Mouse (Mus musculus) left cerebral cortex, adult 18-20 months (tissue): ENCODE data around the gene Shisa2. TPM values are rescaled to one million over a fixed set of nuclear protein-coding genes. Genes with fewer than 3 reads are reported as not detected.

Source experiments
- DNase-seq, 2 experiments: peaks; one replicate each; pipeline ENCODE4 v3.0.0; 2021 to 2022; ENCODE audit warnings: low spot score in 2 of 2, mixed read lengths in 1 of 2
- total RNA-seq, 2 experiments: library from RNA; stranded (reverse); gene quantifications; 2 replicates each; pipeline ENCODE4 v1.2.3; 2021

Shisa2 gene
- total RNA-seq, 2 experiments from 2014 or later: 3.0 to 4.8 TPM

DNA sequence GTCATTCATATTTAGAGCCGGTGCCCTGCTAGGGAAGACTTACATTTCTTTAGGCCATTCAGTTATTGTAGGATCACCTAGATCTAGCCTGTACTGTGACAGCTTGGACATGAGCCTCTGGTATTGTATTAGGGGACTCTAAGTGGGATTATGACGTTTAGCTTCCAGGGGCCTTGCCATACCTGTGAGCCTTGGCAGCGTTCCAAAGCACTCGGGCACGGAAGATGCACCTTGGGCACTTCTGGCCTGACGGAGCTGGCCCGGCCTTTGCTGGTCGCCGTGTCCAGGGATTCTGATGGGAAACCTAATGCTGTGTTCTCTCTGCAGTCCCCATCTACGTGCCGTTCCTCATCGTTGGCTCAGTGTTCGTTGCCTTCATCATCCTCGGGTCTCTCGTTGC, 4.2 kb downstream of the Shisa2 start:
- DNase-seq: no peak

DNA sequence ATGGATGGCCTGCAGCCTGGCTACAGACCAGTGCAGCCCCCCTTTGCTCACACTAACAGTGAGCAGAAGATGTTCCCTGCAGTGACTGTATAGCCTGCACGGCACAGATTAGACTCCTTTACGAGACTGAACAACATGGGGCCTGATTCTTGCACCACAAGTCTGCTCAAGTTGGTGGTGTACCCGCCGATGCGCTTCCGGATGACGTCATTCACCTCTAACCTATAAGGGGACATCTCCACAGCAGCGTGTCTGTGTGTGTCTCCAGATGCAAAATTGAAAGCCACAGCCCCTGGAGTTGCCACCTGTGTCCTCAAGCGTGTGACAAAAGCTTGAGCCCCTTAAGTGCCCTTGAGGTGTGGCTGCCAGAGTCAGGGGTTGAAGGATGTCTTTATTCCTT, 5.0 kb downstream of the Shisa2 start:
- no peak for DNase-seq

DNA sequence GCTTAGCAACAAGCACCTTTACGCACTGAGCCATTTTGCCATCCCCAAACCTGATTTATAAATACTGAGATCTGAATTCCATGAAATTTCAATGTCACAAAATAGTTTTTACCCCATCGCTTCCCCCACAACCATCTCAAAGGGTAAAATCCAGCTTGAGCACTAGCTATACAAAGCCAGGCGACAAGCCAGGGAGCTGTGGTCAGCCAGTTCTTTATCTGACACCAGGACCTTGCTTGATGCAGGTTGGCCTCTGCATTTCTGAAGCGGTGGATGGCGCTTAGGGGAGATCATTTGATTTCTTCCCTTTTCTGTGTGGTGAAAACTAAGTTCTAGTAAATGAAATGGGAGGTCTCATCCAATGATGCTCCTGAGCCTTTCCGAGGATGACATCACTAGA, 7.0 kb downstream of the Shisa2 start:
- DNase-seq: no peak

DNA sequence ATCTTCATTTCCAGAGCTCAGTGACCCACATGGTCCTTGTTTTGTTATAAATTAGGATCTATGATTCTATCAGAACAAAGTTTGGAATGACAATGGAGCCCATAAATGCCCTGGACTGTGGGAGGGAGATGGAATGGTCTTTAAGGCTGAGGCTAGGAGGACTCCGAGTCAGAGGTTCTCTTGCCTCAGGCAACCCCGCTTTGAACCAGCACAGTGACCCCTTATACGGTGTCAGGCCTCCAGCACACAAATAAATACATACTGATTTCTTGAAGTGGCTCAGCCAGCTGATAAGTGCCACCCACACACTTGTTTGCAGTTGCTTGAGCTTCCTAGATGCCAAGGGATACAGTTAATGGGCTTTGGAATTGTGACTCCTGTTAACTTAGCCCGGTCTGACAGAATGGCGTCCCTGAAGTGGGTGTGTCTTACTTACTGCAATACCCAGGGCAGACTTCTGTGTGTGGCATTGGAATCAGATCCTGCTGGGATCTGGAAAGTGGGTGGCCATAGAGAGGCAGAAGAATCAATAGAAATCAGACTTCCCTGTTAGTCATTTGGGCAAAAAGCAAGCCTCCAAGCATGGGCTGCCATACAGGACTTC, 8.3 kb downstream of the Shisa2 start:
- DNase-seq: no peak

DNA sequence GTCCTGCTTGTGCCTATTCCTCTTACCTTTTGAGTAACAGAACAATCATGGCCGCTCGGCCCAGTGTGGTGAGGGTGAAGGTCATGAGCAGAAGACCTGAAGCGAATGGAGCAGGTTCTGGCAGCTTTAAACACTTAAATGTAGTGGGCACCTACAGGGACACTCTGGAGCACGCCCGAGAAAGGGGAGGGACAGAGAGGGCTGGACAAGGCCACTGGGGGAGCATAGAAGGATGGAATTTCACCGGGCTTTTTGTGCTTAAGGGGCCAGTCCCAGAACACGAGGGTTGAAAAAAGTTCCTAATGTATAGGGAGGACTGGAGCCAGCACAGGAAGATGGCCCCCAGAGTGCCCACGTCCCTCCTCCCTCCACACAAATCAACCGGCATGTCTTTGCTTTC, 8.9 kb downstream of the Shisa2 start:
- no peak for DNase-seq

DNA sequence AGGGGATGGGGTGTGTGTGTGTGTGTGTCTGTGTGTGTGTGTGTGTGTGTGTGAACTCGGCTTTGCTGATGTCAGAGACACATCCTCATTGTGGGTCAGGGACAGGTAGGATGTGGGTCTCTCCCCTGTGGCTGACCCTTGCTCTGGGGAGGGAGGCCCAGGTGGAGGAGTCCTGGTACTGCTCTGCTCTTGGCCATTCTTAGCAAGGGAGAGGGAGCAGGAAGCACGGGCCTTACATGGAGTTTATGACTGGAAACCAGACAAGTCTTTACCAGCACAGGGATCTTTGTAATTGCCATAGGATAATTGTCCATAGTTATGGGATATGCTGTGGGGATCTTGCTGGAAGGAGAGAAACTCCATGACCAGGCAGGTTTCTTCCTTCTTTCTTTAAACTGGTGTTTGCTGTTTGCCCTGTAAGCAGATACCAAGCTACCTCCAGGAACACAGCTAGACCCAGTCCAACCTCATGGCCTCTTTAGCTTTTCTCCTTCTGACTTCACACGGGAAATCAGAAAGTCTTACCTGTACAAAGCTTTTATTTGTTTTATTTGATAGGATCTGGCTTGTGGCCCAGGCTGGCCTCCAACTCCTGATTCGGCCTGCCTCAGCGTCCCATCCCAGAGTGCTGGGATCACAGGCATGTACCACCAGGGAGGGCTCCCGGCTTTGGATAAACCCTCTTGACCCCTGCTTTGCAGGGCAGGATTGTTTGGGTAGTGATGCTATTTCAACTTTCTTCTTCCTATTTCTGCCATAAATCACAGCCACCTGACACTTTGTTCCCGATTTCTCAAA, 14.0 kb downstream of the Shisa2 start:
- DNase-seq: no peak

DNA sequence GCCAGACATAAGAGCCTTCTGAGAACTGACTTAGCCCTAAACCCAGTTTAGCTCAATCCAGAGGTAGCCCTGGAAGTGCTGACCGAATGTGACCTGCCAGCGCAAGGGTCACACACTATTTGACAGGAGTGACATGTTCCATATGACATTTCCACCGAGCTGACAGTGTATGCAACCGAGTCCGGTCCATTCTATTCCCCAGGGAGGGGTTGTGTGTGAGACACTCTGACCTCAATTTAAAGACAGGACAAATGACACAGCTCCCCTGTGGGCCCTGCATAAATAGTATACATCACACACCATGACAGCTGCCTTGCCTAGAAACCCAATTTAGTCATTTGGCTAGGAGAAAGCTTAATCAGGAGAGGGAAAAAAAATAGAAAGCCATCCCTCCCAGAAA, 16.7 kb downstream of the Shisa2 start:
- no peak for DNase-seq

DNA sequence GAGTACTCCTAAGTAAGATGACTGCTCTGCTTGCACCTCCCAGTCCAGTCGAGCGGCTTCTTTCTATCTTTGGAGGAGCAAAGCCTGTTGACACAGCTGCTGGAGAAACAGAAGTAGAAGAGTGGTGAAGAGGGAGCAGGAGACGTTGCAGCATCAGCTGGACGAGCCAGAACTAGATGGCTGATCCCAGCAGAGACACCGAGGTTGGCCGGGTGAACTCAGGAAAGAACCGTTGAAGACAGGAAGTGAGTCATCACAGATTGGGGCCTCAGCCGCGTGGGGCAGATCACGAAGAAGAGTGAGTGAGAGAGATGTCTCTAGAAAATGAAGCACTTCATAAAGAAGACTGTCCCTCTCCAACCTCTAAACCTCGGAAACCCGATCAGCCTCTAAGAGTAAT, 18.5 kb downstream of the Shisa2 start:
- no peak for DNase-seq

DNA sequence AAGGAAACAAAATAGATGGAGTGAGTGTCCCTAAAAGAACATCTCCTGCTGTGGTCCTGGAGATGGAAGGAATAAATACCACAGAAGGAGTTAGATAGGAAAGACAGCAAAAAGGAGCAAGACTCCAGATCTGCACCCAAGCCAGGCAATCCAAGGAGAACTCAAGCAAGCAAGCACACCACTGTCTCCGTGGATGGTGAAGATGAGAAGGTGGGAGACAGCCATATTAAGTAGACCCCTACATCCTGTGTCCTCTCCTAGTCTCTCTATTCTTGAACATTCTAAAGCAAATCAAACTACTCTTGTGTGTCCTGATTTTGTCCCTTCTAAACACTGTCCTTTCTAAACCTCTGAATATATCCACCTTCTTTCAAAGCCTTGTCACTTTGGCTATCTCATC, 19.1 kb downstream of the Shisa2 start:
- no peak for DNase-seq

DNA sequence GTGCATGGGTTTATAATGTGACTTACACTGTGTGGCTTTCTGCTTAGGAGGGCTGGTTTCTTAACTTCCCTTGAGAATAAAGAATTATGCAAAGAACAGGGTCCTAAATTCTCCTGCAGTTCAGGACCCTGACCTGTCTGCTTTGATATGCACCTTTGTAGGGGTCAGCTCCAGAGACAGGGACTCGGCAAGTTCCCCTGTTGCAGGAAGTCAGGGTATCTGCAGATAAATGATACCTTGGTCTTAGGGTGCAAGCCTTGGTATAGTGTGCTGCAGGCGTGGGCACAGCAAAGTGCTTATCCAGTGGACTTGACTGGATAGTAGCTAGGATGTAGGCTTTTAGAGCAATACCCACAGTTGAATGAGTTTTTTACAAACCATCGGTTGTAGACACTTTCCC, 19.8 kb downstream of the Shisa2 start:
- DNase-seq: no peak

DNA sequence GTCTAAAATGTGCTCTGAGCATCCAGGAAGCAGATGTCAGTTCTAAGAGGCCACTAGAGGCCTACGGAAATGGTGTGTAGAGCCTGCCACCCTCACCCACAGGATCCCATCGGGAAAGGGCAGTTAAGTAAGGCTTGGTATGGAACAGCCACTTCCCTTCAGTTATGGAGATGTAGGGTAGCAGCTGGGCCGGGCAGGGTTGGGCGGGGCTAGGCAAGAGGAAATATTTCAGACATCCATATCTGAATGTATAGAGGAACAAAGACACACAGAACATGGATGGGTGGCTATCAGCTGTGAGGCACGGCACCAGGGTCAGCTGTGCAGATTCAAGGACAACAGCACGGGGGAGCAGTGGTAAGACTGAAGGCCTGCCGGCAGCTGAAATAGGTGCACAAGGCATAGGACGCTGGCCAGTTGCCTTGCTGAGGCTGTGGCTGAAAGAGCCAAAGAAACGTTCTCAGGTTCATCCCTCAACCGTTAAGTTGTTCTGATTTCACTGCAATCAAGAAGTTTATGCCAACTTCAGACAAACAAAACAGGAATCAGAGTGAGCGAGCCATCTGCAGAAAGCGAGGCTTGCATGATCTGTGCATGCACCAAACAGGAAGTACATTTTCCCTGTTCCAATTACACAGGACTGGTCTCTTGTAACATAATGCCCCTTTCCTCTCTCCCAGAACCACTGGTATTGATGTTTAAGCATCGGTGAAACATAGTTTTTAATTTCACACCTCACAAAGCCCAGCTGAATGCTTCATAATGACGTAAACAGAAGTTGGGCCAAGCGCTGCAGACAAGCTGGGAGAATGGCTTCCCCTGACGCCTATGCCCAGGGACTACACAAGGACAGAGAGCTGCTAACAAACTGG, 22.0 kb downstream of the Shisa2 start:
- DNase-seq: no peak

DNA sequence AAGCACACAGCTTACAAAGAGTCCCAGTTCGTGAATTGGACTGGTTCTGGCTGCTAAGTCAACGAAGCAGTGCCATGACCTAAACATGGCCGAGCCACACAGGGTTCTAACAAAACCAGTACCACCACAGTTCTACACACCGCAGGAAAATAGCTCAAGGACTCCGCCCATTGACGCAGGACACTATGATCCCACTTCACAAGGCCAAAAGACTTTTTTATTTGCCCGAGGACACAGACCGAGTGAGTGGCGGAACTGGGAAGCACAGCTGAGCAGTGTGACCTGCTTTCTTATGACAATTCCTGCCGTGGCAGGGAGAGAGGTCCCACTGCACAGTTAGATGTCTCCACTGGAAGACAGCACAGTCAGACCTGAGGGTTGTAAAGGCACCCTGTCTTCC, 23.5 kb downstream of the Shisa2 start:
- no peak for DNase-seq

DNA sequence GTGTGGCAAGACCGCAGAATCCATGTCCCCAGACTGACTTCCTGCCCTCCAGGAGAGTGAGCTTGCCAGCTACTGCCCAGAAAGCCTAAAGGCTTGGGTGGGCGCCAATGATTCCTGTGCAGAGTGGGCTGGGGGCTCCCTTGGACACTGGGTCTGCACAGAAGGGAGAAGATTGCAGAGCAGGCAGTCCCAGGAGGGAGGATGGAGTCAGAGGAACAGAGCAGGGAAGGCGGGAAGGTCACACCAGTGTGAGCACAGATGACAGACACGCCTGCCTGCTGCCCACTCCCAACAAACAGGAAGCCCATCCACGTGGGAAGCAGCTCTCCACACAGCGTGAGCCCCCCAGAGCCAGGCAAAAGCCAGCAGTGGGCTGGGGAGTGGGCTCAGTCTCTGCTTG, 24.2 kb downstream of the Shisa2 start:
- no peak for DNase-seq

DNA sequence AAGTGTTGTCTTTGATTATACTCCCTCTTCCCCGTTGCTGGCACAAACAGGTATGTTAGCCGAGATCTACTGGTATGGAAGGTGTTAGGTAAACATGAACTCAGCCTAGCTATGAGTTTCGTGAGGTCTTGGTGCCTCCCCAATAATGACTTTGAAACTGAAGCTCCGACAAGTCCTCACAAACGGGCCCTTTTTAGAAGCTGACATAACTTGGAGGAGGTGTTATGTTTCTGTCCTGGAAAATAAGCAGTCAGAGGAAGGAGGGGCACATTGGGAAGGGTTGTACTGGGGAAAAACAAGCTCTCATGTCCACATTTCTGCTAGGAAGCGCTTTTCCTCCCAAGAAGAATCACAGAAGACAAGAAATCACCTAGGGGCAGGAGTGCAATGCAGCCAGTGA, 31.5 kb downstream of the Shisa2 start:
- DNase-seq: no peak

DNA sequence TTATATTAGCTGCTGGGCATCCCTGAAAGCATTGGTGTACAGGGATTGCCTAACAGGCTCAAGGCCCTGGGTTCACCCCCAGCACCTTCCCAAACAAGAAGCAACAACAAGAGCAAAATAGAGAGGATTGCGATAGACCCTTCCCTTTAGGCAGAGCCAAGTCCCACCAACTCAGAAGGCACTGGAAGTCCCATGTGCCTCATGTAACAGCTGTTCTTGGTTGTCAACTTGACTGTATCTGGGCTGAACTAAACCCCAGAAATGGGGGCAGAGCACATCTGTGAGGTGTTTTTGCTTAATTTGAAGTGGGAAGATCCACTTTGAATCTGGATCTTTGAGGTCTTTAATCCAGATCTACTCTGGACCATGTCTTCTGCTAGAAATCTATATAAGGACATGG, 32.0 kb downstream of the Shisa2 start:
- DNase-seq: no peak

DNA sequence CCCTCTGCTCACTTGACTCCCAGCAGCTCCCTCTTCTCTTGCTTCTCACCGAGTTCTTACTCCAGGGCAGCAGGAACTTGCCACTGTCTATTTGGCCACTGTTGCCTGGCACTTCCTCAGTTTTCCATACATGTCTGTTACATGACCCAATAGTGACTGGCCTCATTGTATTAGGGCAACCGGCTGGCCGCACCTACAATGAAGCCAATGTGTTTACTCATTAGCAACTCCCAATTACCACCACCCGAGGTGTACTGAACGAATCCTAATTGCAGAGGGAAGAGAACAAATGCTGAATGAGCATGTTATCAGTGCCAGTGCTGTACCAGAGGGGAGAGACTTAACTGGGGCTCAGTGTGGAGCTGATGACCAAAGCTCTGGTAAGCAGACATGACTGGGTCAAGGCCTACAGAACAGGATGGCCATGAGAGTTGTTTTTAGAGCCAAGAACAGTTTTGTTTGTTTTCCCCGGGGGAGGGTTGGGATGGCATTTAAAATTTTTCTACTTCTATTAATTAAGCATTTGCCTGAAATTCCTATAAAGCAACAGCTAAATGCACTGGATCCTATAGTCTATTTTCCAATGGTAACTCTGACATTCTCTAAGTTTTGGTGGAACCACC, 47.9 kb downstream of the Shisa2 start:
- DNase-seq: no peak

DNA sequence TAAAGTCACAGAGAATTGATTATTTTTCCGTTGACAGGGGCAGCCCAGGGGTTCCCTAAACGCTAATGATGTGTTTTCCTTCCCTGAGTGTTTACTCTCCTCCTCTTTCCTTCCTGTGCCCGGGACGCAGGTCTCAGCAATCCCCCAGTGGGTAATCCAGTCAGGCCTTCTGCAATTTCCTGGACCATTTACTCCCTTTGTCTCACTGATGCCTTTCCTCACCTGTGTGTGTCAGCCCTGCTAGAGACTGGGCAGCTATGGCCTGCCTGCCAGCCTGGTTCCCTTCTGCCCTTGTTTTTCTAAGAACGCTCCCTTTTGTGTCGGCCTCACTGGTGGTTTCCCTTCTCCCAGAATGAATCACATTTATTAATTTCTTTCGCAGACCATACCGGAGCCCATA, 49.4 kb downstream of the Shisa2 start:
- no peak for DNase-seq

DNA sequence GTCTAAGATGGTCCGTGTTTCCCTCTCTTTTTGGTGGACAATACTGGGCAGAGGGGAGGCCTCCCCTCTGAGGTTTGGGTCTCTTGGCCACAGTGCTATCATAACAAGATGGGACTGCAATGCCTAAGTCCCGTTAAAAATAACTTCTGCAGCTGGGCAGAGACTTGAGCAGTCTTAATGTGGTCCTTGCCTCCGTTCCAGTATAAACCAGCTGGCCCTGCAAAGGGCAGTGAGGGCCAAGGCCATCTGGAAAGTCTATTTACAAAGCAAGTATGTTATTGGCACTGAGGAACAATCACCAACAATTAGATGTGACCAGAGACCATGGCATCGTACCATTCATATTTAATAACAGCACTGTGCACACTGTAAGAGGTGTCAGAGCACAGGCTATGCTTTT, 50.2 kb downstream of the Shisa2 start:
- no peak for DNase-seq

DNA sequence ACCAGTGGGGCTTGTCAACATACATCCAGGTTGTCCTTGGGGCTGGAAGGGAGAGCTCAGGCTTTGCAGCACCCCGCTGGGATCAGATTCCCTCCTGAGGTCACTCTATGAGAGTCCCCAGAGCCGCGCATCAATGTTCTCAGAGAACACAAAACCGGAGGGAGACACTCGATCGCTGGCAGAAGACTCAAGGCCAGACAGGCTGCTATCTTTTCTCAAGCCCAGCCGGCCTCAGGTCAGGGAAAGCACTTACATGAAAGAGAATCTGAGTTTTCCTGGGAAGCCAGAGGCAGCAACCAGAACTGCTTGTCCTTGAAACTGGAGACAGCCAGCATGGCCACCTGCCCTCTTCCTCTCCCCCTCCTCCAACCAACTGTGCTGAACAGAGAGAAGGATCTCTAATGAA, 52.5 kb downstream of the Shisa2 start:
- no peak for DNase-seq
